Mouse (Mus musculus) midbrain, embryonic 11.5 days (tissue): ENCODE measurements around the gene Hpse2. TPM values are rescaled to one million over a fixed set of nuclear protein-coding genes. Genes with fewer than 3 reads are reported as not detected.

Experiments
- ATAC-seq: fragments of 200-750 bp; cut with Nextera tagmentation; 2 replicates; pipeline ENCODE4 v1.8.0; 2017; ENCODE audit warnings: moderate TSS enrichment, moderate library complexity; ENCODE audit not compliant: low FRiP score
- DNase-seq: peaks from one replicate; pipeline ENCODE4 v3.0.0; 2015; ENCODE audit warnings: low spot score; ENCODE audit errors: missing footprints
- H3K27ac ChIP-seq: fragments of 300-500 bp; sonication (generic); 2 replicates; pipeline ENCODE4 v1.5.1; 2014; ENCODE audit warnings: low read depth, low read length
- H3K27me3 ChIP-seq: fragments of 300-500 bp; sonication (generic); 2 replicates; pipeline ENCODE4 v1.6.1; 2014; ENCODE audit warnings: mild to moderate bottlenecking, low read length, moderate library complexity, mixed read lengths; ENCODE audit not compliant: control insufficient read depth, insufficient read depth
- H3K36me3 ChIP-seq: fragments of 300-500 bp; sonication (generic); 2 replicates; pipeline ENCODE4 v1.6.1; 2014; ENCODE audit warnings: mild to moderate bottlenecking, low read length, moderate library complexity, mixed read lengths; ENCODE audit not compliant: control insufficient read depth, insufficient read depth
- H3K4me1 ChIP-seq: fragments of 300-500 bp; sonication (generic); 2 replicates; pipeline ENCODE4 v1.6.1; 2014; ENCODE audit warnings: low read length; ENCODE audit not compliant: control insufficient read depth, insufficient read depth
- H3K4me2 ChIP-seq: fragments of 300-500 bp; sonication (generic); 2 replicates; pipeline ENCODE4 v1.6.1; 2014; ENCODE audit warnings: mild to moderate bottlenecking, moderate library complexity
- H3K4me3 ChIP-seq: fragments of 300-500 bp; sonication (generic); 2 replicates; pipeline ENCODE4 v1.5.1; 2014; ENCODE audit warnings: low read depth, low read length
- H3K9ac ChIP-seq: fragments of 300-500 bp; sonication (generic); 2 replicates; pipeline ENCODE4 v1.6.1; 2014; ENCODE audit warnings: low read length
- H3K9me3 ChIP-seq: fragments of 300-500 bp; sonication (generic); 2 replicates; pipeline ENCODE4 v1.6.1; 2016; ENCODE audit warnings: low read length; ENCODE audit not compliant: control insufficient read depth
- WGBS: fragments of 180-500 bp; shearing (Covaris S2); extraction: QIAGEN DNeasy Blood & Tissue Kit; methylation state at CpG from one replicate; pipeline ENCODE4 v1.1.7; 2014; 5-methylcytosine and 5-hydroxymethylcytosine counted together
- polyA plus RNA-seq: library from polyadenylated mRNA; unstranded; fragments of >200 nt; fragmentation: Nextera tagmentation; extraction: Ambion mirVana; gene quantifications from 2 replicates; pipeline ENCODE4 v1.2.1, GENCODE M21; 2014

Hpse2 gene
- polyA plus RNA-seq, 1 experiment from 2014 or later, result 0.04 TPM

- peaks cover 19% of the 10 kb centered on the region for H3K4me1 ChIP-seq
- no peak overlapping the region for H3K4me2 ChIP-seq
- H3K36me3 ChIP-seq, result no peaks in the 10 kb centered on the region
- no peak overlapping the region for H3K27ac ChIP-seq
- DNase-seq (no peak), ATAC-seq (no peak)
- H3K9me3 ChIP-seq, result no peaks in the 10 kb centered on the region
- H3K9ac ChIP-seq, result no peak overlapping the region
- H3K4me3 ChIP-seq, result no peak overlapping the region
- 82% methylated on average over 11 of the region's 11 CpGs for WGBS
- no peaks in the 10 kb centered on the region for H3K27me3 ChIP-seq
Observed at GRCm38 (mm10) chr19:42750196-42750595, 638.0 kb downstream of the Hpse2 start.

GRCm38 (mm10) chr19:42746702-42747101 lies 641.5 kb downstream of the Hpse2 start:
- H3K4me1 ChIP-seq, result peaks cover 4% of the 10 kb centered on the region
- no peaks in the 10 kb centered on the region for H3K9me3 ChIP-seq
- WGBS, result 88% methylated on average over 8 of the region's 8 CpGs
- no peaks in the 10 kb centered on the region for H3K27me3 ChIP-seq
- no peaks in the 10 kb centered on the region for H3K36me3 ChIP-seq
- H3K9ac ChIP-seq, result no peak overlapping the region
- DNase-seq (no peak), ATAC-seq (no peak)
- no peak overlapping the region for H3K4me2 ChIP-seq
- H3K27ac ChIP-seq, result no peak overlapping the region
- H3K4me3 ChIP-seq, result no peak overlapping the region

- no peaks in the 10 kb centered on the region for H3K9me3 ChIP-seq
- no peak overlapping the region for H3K27ac ChIP-seq
- DNase-seq, result no peak
- no peaks in the 10 kb centered on the region for H3K27me3 ChIP-seq
- ATAC-seq, result no peak
- no peaks in the 10 kb centered on the region for H3K36me3 ChIP-seq
- no peak overlapping the region for H3K9ac ChIP-seq
- H3K4me3 ChIP-seq, result no peak overlapping the region
- H3K4me1 ChIP-seq, result peaks cover under 1% of the 10 kb centered on the region; the same call in 1 of the 2 replicates
- H3K4me2 ChIP-seq, result no peak overlapping the region
- WGBS, result 79% methylated on average over 4 of the region's 4 CpGs
Observed at GRCm38 (mm10) chr19:42745869-42746224, 642.3 kb downstream of the Hpse2 start.

GRCm38 (mm10) chr19:42745084-42745868 lies 642.9 kb downstream of the Hpse2 start:
- ATAC-seq, result no peak
- DNase-seq, result no peak
- Histone ChIP-seq H3K27me3 (no peaks in the 10 kb centered on the region), H3K27ac (no peak overlapping the region), H3K9me3 (no peaks in the 10 kb centered on the region), H3K4me3 (no peak overlapping the region), H3K36me3 (no peaks in the 10 kb centered on the region), H3K4me1 (no peaks in the 10 kb centered on the region), H3K9ac (no peak overlapping the region), H3K4me2 (no peak overlapping the region)
- WGBS, result 74% methylated on average over 9 of the region's 9 CpGs

GRCm38 (mm10) chr19:42744162-42744586 lies 644.0 kb downstream of the Hpse2 start:
- 34% methylated on average over 4 of the region's 4 CpGs for WGBS
- ATAC-seq (peak; percentile 77), DNase-seq (peak; percentile 86)
- no peaks in the 10 kb centered on the region for H3K36me3 ChIP-seq
- no peaks in the 10 kb centered on the region for H3K9me3 ChIP-seq
- H3K9ac ChIP-seq, result no peak overlapping the region
- H3K4me2 ChIP-seq, result no peak overlapping the region
- no peaks in the 10 kb centered on the region for H3K4me1 ChIP-seq
- H3K27me3 ChIP-seq, result no peaks in the 10 kb centered on the region
- no peak overlapping the region for H3K27ac ChIP-seq
- no peak overlapping the region for H3K4me3 ChIP-seq

GRCm38 (mm10) chr19:42743261-42743660 lies 644.9 kb downstream of the Hpse2 start:
- Histone ChIP-seq H3K27me3 (no peaks in the 10 kb centered on the region), H3K4me2 (no peak overlapping the region), H3K9me3 (no peaks in the 10 kb centered on the region), H3K4me3 (no peak overlapping the region), H3K27ac (no peak overlapping the region), H3K36me3 (no peaks in the 10 kb centered on the region), H3K9ac (no peak overlapping the region), H3K4me1 (no peaks in the 10 kb centered on the region)
- 73% methylated on average over 16 of the region's 16 CpGs for WGBS
- no peak for DNase-seq
- ATAC-seq, result no peak

- Histone ChIP-seq H3K9ac (no peak overlapping the region), H3K4me3 (no peak overlapping the region), H3K4me1 (no peaks in the 10 kb centered on the region), H3K27ac (no peak overlapping the region), H3K27me3 (no peaks in the 10 kb centered on the region), H3K9me3 (no peaks in the 10 kb centered on the region), H3K36me3 (no peaks in the 10 kb centered on the region), H3K4me2 (no peak overlapping the region)
- 85% methylated on average over 14 of the region's 14 CpGs for WGBS
- ATAC-seq (no peak), DNase-seq (no peak)
Observed at GRCm38 (mm10) chr19:42741884-42742283, 646.3 kb downstream of the Hpse2 start.

- H3K9ac ChIP-seq, result no peak overlapping the region
- no peak overlapping the region for H3K4me2 ChIP-seq
- H3K9me3 ChIP-seq, result no peaks in the 10 kb centered on the region
- H3K27me3 ChIP-seq, result no peaks in the 10 kb centered on the region
- H3K27ac ChIP-seq, result no peak overlapping the region
- H3K4me3 ChIP-seq, result no peak overlapping the region
- 81% methylated on average over 8 of the region's 8 CpGs for WGBS
- DNase-seq (no peak), ATAC-seq (no peak)
- H3K4me1 ChIP-seq, result no peaks in the 10 kb centered on the region
- no peaks in the 10 kb centered on the region for H3K36me3 ChIP-seq
Observed at GRCm38 (mm10) chr19:42740163-42740899, 647.8 kb downstream of the Hpse2 start.

- no peak overlapping the region for H3K4me2 ChIP-seq
- no peak for DNase-seq
- H3K4me1 ChIP-seq, result no peaks in the 10 kb centered on the region
- no peaks in the 10 kb centered on the region for H3K9me3 ChIP-seq
- no peak overlapping the region for H3K27ac ChIP-seq
- no peaks in the 10 kb centered on the region for H3K27me3 ChIP-seq
- H3K36me3 ChIP-seq, result no peaks in the 10 kb centered on the region
- no peak overlapping the region for H3K4me3 ChIP-seq
- H3K9ac ChIP-seq, result no peak overlapping the region
- ATAC-seq, result no peak
- 90% methylated on average over 6 of the region's 6 CpGs for WGBS
Observed at GRCm38 (mm10) chr19:42739734-42740133, 648.4 kb downstream of the Hpse2 start.
